Mouse (Mus musculus) intestine, postnatal 0 days (tissue): ENCODE data around the gene Olfr1497. TPM values are rescaled to one million over a fixed set of nuclear protein-coding genes. Genes with fewer than 3 reads are reported as not detected.

Experiments
- ATAC-seq: fragments of 200-750 bp; cut with Nextera tagmentation; 2 replicates; pipeline ENCODE4 v1.8.0; 2017; ENCODE audit warnings: mild to moderate bottlenecking, moderate TSS enrichment, moderate library complexity
- H3K27ac ChIP-seq: fragments of 300-500 bp; sonication (generic); 2 replicates; pipeline ENCODE4 v1.5.1; 2014; ENCODE audit warnings: mild to moderate bottlenecking, low read depth, low read length, moderate library complexity
- H3K27me3 ChIP-seq: fragments of 300-500 bp; sonication (generic); replicated peaks from 2 replicates; pipeline ENCODE4 v1.6.1; 2014; ENCODE audit warnings: low read length, mixed read lengths; ENCODE audit not compliant: control insufficient read depth, insufficient read depth
- H3K36me3 ChIP-seq: fragments of 300-500 bp; sonication (generic); 2 replicates; pipeline ENCODE4 v1.6.1; 2014; ENCODE audit warnings: mild to moderate bottlenecking, moderate library complexity; ENCODE audit not compliant: control insufficient read depth, insufficient read depth
- H3K4me1 ChIP-seq: fragments of 300-500 bp; sonication (generic); replicated peaks from 2 replicates; pipeline ENCODE4 v1.6.1; 2014; ENCODE audit warnings: antibody characterized with exemption, low read length, mixed read lengths; ENCODE audit not compliant: control insufficient read depth, insufficient read depth
- H3K4me2 ChIP-seq: fragments of 300-500 bp; sonication (generic); replicated peaks from 2 replicates; pipeline ENCODE4 v1.6.1; 2014; ENCODE audit warnings: low read depth, mild to moderate bottlenecking, moderate library complexity
- H3K4me3 ChIP-seq: fragments of 300-500 bp; sonication (generic); 2 replicates; pipeline ENCODE4 v1.5.1; 2014; ENCODE audit warnings: low read depth, low read length
- H3K9ac ChIP-seq: fragments of 300-500 bp; sonication (generic); 2 replicates; pipeline ENCODE4 v1.6.1; 2014; ENCODE audit warnings: mild to moderate bottlenecking, low read depth, low read length
- H3K9me3 ChIP-seq: fragments of 300-500 bp; sonication (generic); 2 replicates; pipeline ENCODE4 v1.6.1; 2016; ENCODE audit warnings: mixed run types; ENCODE audit not compliant: control insufficient read depth
- CTCF ChIP-seq: sonication (generic); IDR thresholded peaks from 2 replicates; pipeline ENCODE4 v1.5.1; 2016; ENCODE audit warnings: low read depth, mild to moderate bottlenecking, control low read depth, antibody characterized with exemption, moderate library complexity
- WGBS: fragments of 180-500 bp; shearing (Covaris S2); extraction: QIAGEN DNeasy Blood & Tissue Kit; methylation state at CpG from one replicate; pipeline ENCODE4 v1.1.7; 2014; 5-methylcytosine and 5-hydroxymethylcytosine counted together
- polyA plus RNA-seq: library from polyadenylated mRNA; unstranded; fragments of >200 nt; fragmentation: Nextera tagmentation; extraction: Ambion mirVana; gene quantifications from 2 replicates; pipeline ENCODE4 v1.2.1, GENCODE M21; 2015

Gene Olfr1497
- polyA plus RNA-seq, 1 experiment from 2014 or later = not detected

GRCm38 (mm10) chr19:13777578-13777977 lies 20.4 kb downstream of the Olfr1497 start, which contains the start of gene Olfr1496:
Gene Olfr1496 (plus strand): TSS chr19:13777878.
- no peak for TF ChIP-seq CTCF
- ATAC-seq = no peak
- 80% methylated on average over 1 of the region's 1 CpGs for WGBS

GRCm38 (mm10) chr19:13768565-13769276 lies 29.3 kb downstream of the Olfr1497 start:
- TF ChIP-seq CTCF = no peak
- no peak overlapping the region for H3K9ac ChIP-seq
- H3K4me2 ChIP-seq = no peak overlapping the region
- H3K36me3 ChIP-seq = no peaks in the 10 kb centered on the region
- H3K4me3 ChIP-seq = no peak overlapping the region
- no peak overlapping the region for H3K27ac ChIP-seq
- no peaks in the 10 kb centered on the region for H3K27me3 ChIP-seq
- no peak for ATAC-seq
- no peaks in the 10 kb centered on the region for H3K9me3 ChIP-seq
- 92% methylated on average over 9 of the region's 9 CpGs for WGBS
- H3K4me1 ChIP-seq = no peaks in the 10 kb centered on the region

More at GRCm38 (mm10) chr19:13777578-13777977, 20.4 kb downstream of the Olfr1497 start, which contains the start of gene Olfr1496:
- Histone ChIP-seq H3K9ac (no peak within 1 kb of the TSS), H3K4me1 (no peaks in the 10 kb centered on the region), H3K27me3 (no peaks in the 10 kb centered on the region), H3K4me2 (no peak within 1 kb of the TSS), H3K9me3 (no peaks in the 10 kb centered on the region), H3K27ac (no peak within 1 kb of the TSS), H3K36me3 (no peaks in the 10 kb centered on the region), H3K4me3 (no peak within 1 kb of the TSS)

GRCm38 (mm10) chr19:13764306-13764705 lies 33.7 kb downstream of the Olfr1497 start, which contains the start of gene Olfr1495:
Gene Olfr1495 (plus strand): TSS chr19:13764606.
- ATAC-seq = no peak
- no peaks in the 10 kb centered on the region for H3K9me3 ChIP-seq
- H3K9ac ChIP-seq = no peak within 1 kb of the TSS
- H3K36me3 ChIP-seq = no peaks in the 10 kb centered on the region
- H3K4me1 ChIP-seq = no peaks in the 10 kb centered on the region
- no peaks in the 10 kb centered on the region for H3K27me3 ChIP-seq
- H3K4me3 ChIP-seq = no peak within 1 kb of the TSS
- 69% methylated on average over 3 of the region's 3 CpGs for WGBS
- no peak within 1 kb of the TSS for H3K4me2 ChIP-seq
- no peak for TF ChIP-seq CTCF
- no peak within 1 kb of the TSS for H3K27ac ChIP-seq

- no peaks in the 10 kb centered on the region for H3K36me3 ChIP-seq
- no peak overlapping the region for H3K4me2 ChIP-seq
- no peak overlapping the region for H3K27ac ChIP-seq
- no peak for TF ChIP-seq CTCF
- no peaks in the 10 kb centered on the region for H3K27me3 ChIP-seq
- no peak overlapping the region for H3K9ac ChIP-seq
- H3K4me1 ChIP-seq = no peaks in the 10 kb centered on the region
- H3K9me3 ChIP-seq = no peaks in the 10 kb centered on the region
- no peak overlapping the region for H3K4me3 ChIP-seq
- ATAC-seq = no peak
- 87% methylated on average over 1 of the region's 1 CpGs for WGBS
Observed at GRCm38 (mm10) chr19:13749366-13749765, 48.6 kb downstream of the Olfr1497 start.

Other genes starting within 250 kb of the Olfr1497 start
- not detected in 2 replicates for gene Olfr1484, start 214.7 kb downstream of the Olfr1497 start, polyA plus RNA-seq
- not detected in 2 replicates for gene Olfr1487, start 180.8 kb downstream of the Olfr1497 start, polyA plus RNA-seq
- not detected in 2 replicates for gene Olfr1489, start 166.6 kb downstream of the Olfr1497 start, polyA plus RNA-seq
- not detected in 2 replicates for gene Olfr1490, start 147.1 kb downstream of the Olfr1497 start, polyA plus RNA-seq
- not detected in 2 replicates for gene Olfr1491, start 100.9 kb downstream of the Olfr1497 start, polyA plus RNA-seq
- gene Olfr1493-ps1, start 74.9 kb downstream of the Olfr1497 start, polyA plus RNA-seq = not detected in 2 replicates
- not detected in 2 replicates for gene Olfr1494, start 58.5 kb downstream of the Olfr1497 start, polyA plus RNA-seq
- not detected in 2 replicates for gene Olfr1495, start 33.6 kb downstream of the Olfr1497 start, polyA plus RNA-seq
- not detected in 2 replicates for gene Olfr1496, start 20.3 kb downstream of the Olfr1497 start, polyA plus RNA-seq
- not detected in 2 replicates for gene Olfr1499, start 21.2 kb upstream of the Olfr1497 start, polyA plus RNA-seq
- not detected in 2 replicates for gene Olfr1500, start 32.3 kb upstream of the Olfr1497 start, polyA plus RNA-seq
- gene Olfr1501, start 52.5 kb upstream of the Olfr1497 start, polyA plus RNA-seq = not detected in 2 replicates
- not detected in 2 replicates for gene Olfr1502, start 63.6 kb upstream of the Olfr1497 start, polyA plus RNA-seq
- not detected in 2 replicates for gene Olfr1504, start 99.7 kb upstream of the Olfr1497 start, polyA plus RNA-seq
- not detected in 2 replicates for gene Olfr1505, start 115.3 kb upstream of the Olfr1497 start, polyA plus RNA-seq